Mouse (Mus musculus): ENCODE results near the gene Rab11b. TPM values are rescaled to one million over a fixed set of nuclear protein-coding genes. Genes with fewer than 3 reads are reported as not detected.

The Rab11b gene
- polyA plus RNA-seq, 1 experiment: 510 TPM

DNA sequence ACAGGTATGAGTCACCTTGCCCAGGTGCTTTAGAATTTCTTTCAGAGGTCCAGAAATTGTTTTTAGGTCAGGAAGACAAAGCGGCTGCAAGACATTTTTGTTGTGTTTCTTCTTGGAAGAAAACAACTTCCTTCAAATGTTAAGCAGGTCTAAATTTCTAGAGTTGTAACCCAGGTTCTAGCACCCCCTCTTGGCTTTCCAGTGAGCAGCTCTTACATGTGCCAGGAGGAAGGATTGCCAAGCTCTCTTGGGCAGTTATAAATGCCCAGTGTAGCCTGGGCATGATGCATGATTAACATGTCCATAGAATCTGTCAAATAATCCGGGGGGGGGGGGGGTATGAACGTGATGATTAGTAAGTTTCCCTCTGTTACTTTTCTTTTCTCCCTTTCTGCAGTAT, 38.0 kb upstream of the Rab11b start:
- Histone ChIP-seq H3K27ac (ENCODE audit: insufficient read depth, low read length) (no peak overlapping the region), H3K4me1 (ENCODE audit: control insufficient read depth, insufficient read depth, low read length) (no peaks in the 10 kb centered on the region), H3K27me3 (ENCODE audit: control insufficient read depth, insufficient read depth, low read length) (no peaks in the 10 kb centered on the region; the same call in 1 of the 2 replicates), H3K4me3 (replicated peaks; ENCODE audit: insufficient read depth, low read depth, low read length) (no peak overlapping the region)
- TF ChIP-seq CTCF (IDR thresholded peaks at IDR 0.05; ENCODE audit: borderline replicate concordance, insufficient read depth, low read depth, low read length) (no peak), POLR2A (IDR thresholded peaks at IDR 0.05; ENCODE audit: borderline replicate concordance, insufficient read depth, low read length) (no peak)
- 25% methylated on average over 3 of the region's 3 CpGs for WGBS
- DNase-seq: no peak

DNA sequence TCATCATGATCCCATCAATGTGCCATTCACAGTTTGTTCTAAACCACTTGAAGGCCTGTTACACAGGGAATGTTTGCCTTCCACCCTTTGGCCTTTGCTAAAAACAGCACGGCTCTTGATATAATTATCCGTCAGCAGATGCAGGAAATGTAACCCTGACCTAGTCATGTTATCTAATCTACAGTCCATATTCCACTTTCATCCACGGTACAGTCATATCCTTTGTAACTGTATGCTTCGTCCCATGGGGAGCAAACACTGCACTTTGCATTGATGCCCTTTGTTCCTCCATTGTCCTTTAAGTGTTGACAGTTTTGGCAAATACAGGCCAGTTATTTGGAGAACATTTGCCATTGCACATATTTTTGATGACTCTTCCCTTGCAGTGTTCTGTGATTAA, 28.4 kb upstream of the Rab11b start:
- TF ChIP-seq CTCF (IDR thresholded peaks at IDR 0.05; ENCODE audit: borderline replicate concordance, insufficient read depth, low read depth, low read length): no peak
- TF ChIP-seq POLR2A (IDR thresholded peaks at IDR 0.05; ENCODE audit: borderline replicate concordance, insufficient read depth, low read length): no peak
- no peak overlapping the region for H3K27ac ChIP-seq (ENCODE audit: insufficient read depth, low read length)
- no peaks in the 10 kb centered on the region for H3K27me3 ChIP-seq (ENCODE audit: control insufficient read depth, insufficient read depth, low read length)
- H3K4me1 ChIP-seq (ENCODE audit: control insufficient read depth, insufficient read depth, low read length): no peaks in the 10 kb centered on the region
- DNase-seq: no peak
- H3K4me3 ChIP-seq (replicated peaks; ENCODE audit: insufficient read depth, low read depth, low read length): no peak overlapping the region
- WGBS: 83% methylated on average over 4 of the region's 4 CpGs

DNA sequence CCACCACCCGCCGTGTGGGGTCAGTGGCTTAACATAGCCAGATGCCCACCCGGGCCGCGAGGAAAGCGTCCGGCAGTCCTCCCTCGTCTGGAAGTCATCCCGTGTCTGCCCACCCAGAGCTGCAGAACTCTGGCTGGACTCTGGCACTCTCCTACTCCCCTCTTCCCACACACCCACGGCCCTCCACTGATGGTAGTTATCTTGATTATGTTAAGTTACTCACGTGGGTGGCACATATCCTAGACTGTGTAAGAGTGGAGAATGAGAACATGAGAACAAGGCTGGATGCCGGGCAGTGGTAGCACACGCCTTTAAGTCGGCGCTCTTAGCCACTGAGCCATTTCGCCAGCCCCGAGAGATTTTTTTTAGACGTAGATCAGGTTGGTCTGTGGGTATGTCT, 26.0 kb upstream of the Rab11b start:
- H3K27me3 ChIP-seq (ENCODE audit: control insufficient read depth, insufficient read depth, low read length): no peaks in the 10 kb centered on the region
- no peak overlapping the region for H3K4me3 ChIP-seq (replicated peaks; ENCODE audit: insufficient read depth, low read depth, low read length)
- DNase-seq: no peak
- H3K27ac ChIP-seq (ENCODE audit: insufficient read depth, low read length): no peak overlapping the region
- WGBS: 74% methylated on average over 18 of the region's 18 CpGs
- no peaks in the 10 kb centered on the region for H3K4me1 ChIP-seq (ENCODE audit: control insufficient read depth, insufficient read depth, low read length)
- TF ChIP-seq CTCF (IDR thresholded peaks at IDR 0.05; ENCODE audit: borderline replicate concordance, insufficient read depth, low read depth, low read length): no peak
- TF ChIP-seq POLR2A (IDR thresholded peaks at IDR 0.05; ENCODE audit: borderline replicate concordance, insufficient read depth, low read length): no peak

DNA sequence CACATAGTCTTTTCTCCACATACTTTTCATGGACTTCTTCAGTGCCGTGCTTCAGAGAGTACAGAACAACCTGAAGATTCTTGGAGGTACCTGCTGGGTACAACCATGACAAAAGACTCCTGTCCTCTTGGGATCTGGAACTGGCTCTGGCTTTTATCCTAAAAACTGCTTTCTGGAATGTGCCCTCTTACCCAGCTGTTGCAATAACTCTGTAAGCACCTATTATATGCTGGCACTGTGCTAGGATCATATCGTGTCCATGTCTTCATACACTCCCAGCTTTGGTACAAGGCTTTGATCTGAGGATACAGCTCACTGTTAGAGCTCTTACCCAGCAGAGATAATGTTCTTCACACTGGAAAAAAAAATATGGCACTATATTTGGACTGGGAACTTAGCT, 24.6 kb upstream of the Rab11b start:
- Histone ChIP-seq H3K4me1 (ENCODE audit: control insufficient read depth, insufficient read depth, low read length) (no peaks in the 10 kb centered on the region), H3K4me3 (replicated peaks; ENCODE audit: insufficient read depth, low read depth, low read length) (no peak overlapping the region), H3K27ac (ENCODE audit: insufficient read depth, low read length) (no peak overlapping the region), H3K27me3 (ENCODE audit: control insufficient read depth, insufficient read depth, low read length) (no peaks in the 10 kb centered on the region)
- no peak for DNase-seq
- 73% methylated on average over 2 of the region's 2 CpGs for WGBS
- TF ChIP-seq CTCF (IDR thresholded peaks at IDR 0.05; ENCODE audit: borderline replicate concordance, insufficient read depth, low read depth, low read length): no peak
- TF ChIP-seq POLR2A (IDR thresholded peaks at IDR 0.05; ENCODE audit: borderline replicate concordance, insufficient read depth, low read length): no peak

GRCm38 (mm10) chr17:33783408-33783807, 23.1 kb upstream of the Rab11b start:
- DNase-seq: no peak
- TF ChIP-seq CTCF (IDR thresholded peaks at IDR 0.05; ENCODE audit: borderline replicate concordance, insufficient read depth, low read depth, low read length): no peak
- no peak for TF ChIP-seq POLR2A (IDR thresholded peaks at IDR 0.05; ENCODE audit: borderline replicate concordance, insufficient read depth, low read length)
- no peak overlapping the region for H3K27ac ChIP-seq (ENCODE audit: insufficient read depth, low read length)
- no peaks in the 10 kb centered on the region for H3K27me3 ChIP-seq (ENCODE audit: control insufficient read depth, insufficient read depth, low read length)
- H3K4me1 ChIP-seq (ENCODE audit: control insufficient read depth, insufficient read depth, low read length): no peaks in the 10 kb centered on the region
- H3K4me3 ChIP-seq (replicated peaks; ENCODE audit: insufficient read depth, low read depth, low read length): no peak overlapping the region

GRCm38 (mm10) chr17:33782067-33782466, 21.7 kb upstream of the Rab11b start:
- Histone ChIP-seq H3K4me3 (replicated peaks; ENCODE audit: insufficient read depth, low read depth, low read length) (no peak overlapping the region), H3K27me3 (ENCODE audit: control insufficient read depth, insufficient read depth, low read length) (no peaks in the 10 kb centered on the region), H3K4me1 (ENCODE audit: control insufficient read depth, insufficient read depth, low read length) (no peaks in the 10 kb centered on the region), H3K27ac (ENCODE audit: insufficient read depth, low read length) (no peak overlapping the region)
- WGBS: 58% methylated on average over 4 of the region's 4 CpGs
- TF ChIP-seq CTCF (IDR thresholded peaks at IDR 0.05; ENCODE audit: borderline replicate concordance, insufficient read depth, low read depth, low read length): no peak
- TF ChIP-seq POLR2A (IDR thresholded peaks at IDR 0.05; ENCODE audit: borderline replicate concordance, insufficient read depth, low read length): no peak
- DNase-seq: no peak

- peak; percentile 38 to 44 for DNase-seq
- Histone ChIP-seq H3K4me1 (ENCODE audit: control insufficient read depth, insufficient read depth, low read length) (no peaks in the 10 kb centered on the region), H3K27me3 (ENCODE audit: control insufficient read depth, insufficient read depth, low read length) (no peaks in the 10 kb centered on the region), H3K4me3 (replicated peaks; ENCODE audit: insufficient read depth, low read depth, low read length) (peak within 1 kb of the TSS; percentile 37), H3K27ac (ENCODE audit: insufficient read depth, low read length) (no peak within 1 kb of the TSS; the same call in 1 of the 2 replicates)
- WGBS: 3% methylated on average over 50 of the region's 50 CpGs
- TF ChIP-seq POLR2A (IDR thresholded peaks at IDR 0.05; ENCODE audit: borderline replicate concordance, insufficient read depth, low read length) (no peak), CTCF (IDR thresholded peaks at IDR 0.05; ENCODE audit: borderline replicate concordance, insufficient read depth, low read depth, low read length) (no peak)
Measured at GRCm38 (mm10) chr17:33781124-33781977, 21.0 kb upstream of the Rab11b start, which contains the start of gene Angptl4. Gene Angptl4, minus strand, starts transcription at chr17:33781830.

GRCm38 (mm10) chr17:33780431-33780830, 20.1 kb upstream of the Rab11b start:
- Histone ChIP-seq H3K27me3 (ENCODE audit: control insufficient read depth, insufficient read depth, low read length) (no peaks in the 10 kb centered on the region), H3K4me3 (replicated peaks; ENCODE audit: insufficient read depth, low read depth, low read length) (no peak overlapping the region), H3K4me1 (ENCODE audit: control insufficient read depth, insufficient read depth, low read length) (no peaks in the 10 kb centered on the region), H3K27ac (ENCODE audit: insufficient read depth, low read length) (no peak overlapping the region)
- no peak for DNase-seq
- TF ChIP-seq POLR2A (IDR thresholded peaks at IDR 0.05; ENCODE audit: borderline replicate concordance, insufficient read depth, low read length) (no peak), CTCF (IDR thresholded peaks at IDR 0.05; ENCODE audit: borderline replicate concordance, insufficient read depth, low read depth, low read length) (no peak)
- WGBS: 75% methylated on average over 5 of the region's 5 CpGs
